Mouse (Mus musculus) lung, embryonic 14.5 days (tissue): ENCODE measurements around the gene Prr15. TPM values are rescaled to one million over a fixed set of nuclear protein-coding genes. Genes with fewer than 3 reads are reported as not detected.

ENCODE experiments used
- ATAC-seq: fragments of 200-750 bp; cut with Nextera tagmentation; 2 replicates; pipeline ENCODE4 v1.8.0; 2017; ENCODE audit warnings: mild to moderate bottlenecking, moderate TSS enrichment, moderate library complexity; ENCODE audit not compliant: insufficient read depth
- DNase-seq: peaks from one replicate; pipeline ENCODE4 v3.0.0-alpha.2; 2015
- H3K27ac ChIP-seq: fragments of 300-500 bp; sonication (generic); 2 replicates; pipeline ENCODE4 v1.5.1; 2014; ENCODE audit warnings: low read depth, mild to moderate bottlenecking, moderate library complexity
- H3K27me3 ChIP-seq: fragments of 300-500 bp; sonication (generic); 2 replicates; pipeline ENCODE4 v1.6.1; 2014; ENCODE audit warnings: low read length, control low read depth; ENCODE audit not compliant: insufficient read depth
- H3K36me3 ChIP-seq: fragments of 300-500 bp; sonication (generic); 2 replicates; pipeline ENCODE4 v1.6.1; 2014; ENCODE audit warnings: control low read depth; ENCODE audit not compliant: insufficient read depth
- H3K4me1 ChIP-seq: fragments of 300-500 bp; sonication (generic); 2 replicates; pipeline ENCODE4 v1.6.1; 2014; ENCODE audit warnings: antibody characterized with exemption, control low read depth; ENCODE audit not compliant: insufficient read depth
- H3K4me2 ChIP-seq: fragments of 300-500 bp; sonication (generic); 2 replicates; pipeline ENCODE4 v1.6.1; 2014; ENCODE audit warnings: mild to moderate bottlenecking
- H3K4me3 ChIP-seq: fragments of 300-500 bp; sonication (generic); 2 replicates; pipeline ENCODE4 v1.5.1; 2014; ENCODE audit warnings: low read depth, low read length
- H3K9ac ChIP-seq: fragments of 300-500 bp; sonication (generic); 2 replicates; pipeline ENCODE4 v1.6.1; 2014
- H3K9me3 ChIP-seq: fragments of 300-500 bp; sonication (generic); 2 replicates; pipeline ENCODE4 v1.6.1; 2016; ENCODE audit warnings: low read depth, low read length, control low read depth
- CTCF ChIP-seq: IDR thresholded peaks from 2 replicates; pipeline ENCODE4 v1.5.1; 2016; ENCODE audit warnings: antibody characterized with exemption, low read depth
- WGBS: fragments of 180-500 bp; shearing (Covaris S2); extraction: QIAGEN DNeasy Blood & Tissue Kit; methylation state at CpG from one replicate; pipeline ENCODE4 v1.1.7; 2014; 5-methylcytosine and 5-hydroxymethylcytosine counted together
- polyA plus RNA-seq: library from polyadenylated mRNA; unstranded; fragments of >200 nt; fragmentation: Nextera tagmentation; extraction: Ambion mirVana; gene quantifications from 2 replicates; pipeline ENCODE4 v1.2.1, GENCODE M21; 2014

Prr15 gene
- polyA plus RNA-seq, 1 experiment from 2014 or later, result 1.7 TPM

- ATAC-seq (no peak), DNase-seq (no peak)
- no peak overlapping the region for H3K4me3 ChIP-seq
- H3K36me3 ChIP-seq, result no peaks in the 10 kb centered on the region
- no peak overlapping the region for H3K4me2 ChIP-seq
- H3K4me1 ChIP-seq, result no peaks in the 10 kb centered on the region
- H3K9me3 ChIP-seq, result no peaks in the 10 kb centered on the region
- no peaks in the 10 kb centered on the region for H3K27me3 ChIP-seq
- no peak overlapping the region for H3K9ac ChIP-seq
- H3K27ac ChIP-seq, result no peak overlapping the region
- no peak for TF ChIP-seq CTCF
- 80% methylated on average over 12 of the region's 12 CpGs for WGBS
Measured at GRCm38 (mm10) chr6:54284167-54284711, 41.4 kb upstream of the Prr15 start.

- Histone ChIP-seq H3K36me3 (no peaks in the 10 kb centered on the region), H3K4me3 (no peak overlapping the region), H3K9ac (no peak overlapping the region), H3K4me1 (no peaks in the 10 kb centered on the region), H3K9me3 (no peaks in the 10 kb centered on the region), H3K27me3 (no peaks in the 10 kb centered on the region), H3K27ac (no peak overlapping the region), H3K4me2 (no peak overlapping the region)
- ATAC-seq (no peak), DNase-seq (no peak)
- 82% methylated on average over 5 of the region's 5 CpGs for WGBS
- TF ChIP-seq CTCF, result no peak
Measured at GRCm38 (mm10) chr6:54286813-54287212, 38.8 kb upstream of the Prr15 start.

- no peaks in the 10 kb centered on the region for H3K9me3 ChIP-seq
- H3K27ac ChIP-seq, result no peak overlapping the region
- no peaks in the 10 kb centered on the region for H3K36me3 ChIP-seq
- DNase-seq (no peak), ATAC-seq (no peak)
- no peaks in the 10 kb centered on the region for H3K4me1 ChIP-seq
- TF ChIP-seq CTCF, result no peak
- no peak overlapping the region for H3K4me3 ChIP-seq
- H3K4me2 ChIP-seq, result no peak overlapping the region
- WGBS, result 43% methylated on average over 10 of the region's 10 CpGs
- no peak overlapping the region for H3K9ac ChIP-seq
- H3K27me3 ChIP-seq, result no peaks in the 10 kb centered on the region
Measured at GRCm38 (mm10) chr6:54289774-54290500, 35.7 kb upstream of the Prr15 start.

- ATAC-seq (no peak), DNase-seq (no peak)
- no peak overlapping the region for H3K4me2 ChIP-seq
- WGBS, result 77% methylated on average over 2 of the region's 2 CpGs
- no peaks in the 10 kb centered on the region for H3K4me1 ChIP-seq
- H3K27ac ChIP-seq, result no peak overlapping the region
- no peak overlapping the region for H3K9ac ChIP-seq
- peaks cover 10% of the 10 kb centered on the region; the same call in 1 of the 2 replicates for H3K36me3 ChIP-seq
- H3K9me3 ChIP-seq, result no peaks in the 10 kb centered on the region
- TF ChIP-seq CTCF, result no peak
- no peak overlapping the region for H3K4me3 ChIP-seq
- H3K27me3 ChIP-seq, result no peaks in the 10 kb centered on the region
Measured at GRCm38 (mm10) chr6:54297231-54297630, 28.4 kb upstream of the Prr15 start.

- ATAC-seq (peak; percentile 47; the same call in 1 of the 2 replicates), DNase-seq (peak; percentile 64)
- peaks cover 10% of the 10 kb centered on the region; the same call in 1 of the 2 replicates for H3K36me3 ChIP-seq
- 60% methylated on average over 2 of the region's 2 CpGs for WGBS
- TF ChIP-seq CTCF, result no peak
- no peak overlapping the region for H3K4me3 ChIP-seq
- H3K4me2 ChIP-seq, result no peak overlapping the region
- no peaks in the 10 kb centered on the region for H3K9me3 ChIP-seq
- no peaks in the 10 kb centered on the region for H3K27me3 ChIP-seq
- no peaks in the 10 kb centered on the region for H3K4me1 ChIP-seq
- H3K9ac ChIP-seq, result no peak overlapping the region
- no peak overlapping the region; the same call in 1 of the 2 replicates for H3K27ac ChIP-seq
Measured at GRCm38 (mm10) chr6:54299417-54299816, 26.2 kb upstream of the Prr15 start.

- TF ChIP-seq CTCF, result no peak
- 63% methylated on average over 1 of the region's 1 CpGs for WGBS
- no peaks in the 10 kb centered on the region for H3K27me3 ChIP-seq
- DNase-seq (no peak), ATAC-seq (no peak)
- H3K36me3 ChIP-seq, result no peaks in the 10 kb centered on the region
- no peaks in the 10 kb centered on the region for H3K9me3 ChIP-seq
- no peak overlapping the region for H3K27ac ChIP-seq
- H3K9ac ChIP-seq, result no peak overlapping the region
- H3K4me2 ChIP-seq, result no peak overlapping the region
- no peaks in the 10 kb centered on the region for H3K4me1 ChIP-seq
- H3K4me3 ChIP-seq, result no peak overlapping the region
Measured at GRCm38 (mm10) chr6:54305777-54306176, 19.9 kb upstream of the Prr15 start.

- Histone ChIP-seq H3K36me3 (no peaks in the 10 kb centered on the region), H3K27me3 (no peaks in the 10 kb centered on the region), H3K9me3 (no peaks in the 10 kb centered on the region), H3K4me2 (no peak overlapping the region), H3K4me3 (no peak overlapping the region), H3K9ac (no peak overlapping the region), H3K4me1 (no peaks in the 10 kb centered on the region), H3K27ac (no peak overlapping the region)
- ATAC-seq, result no peak
- no peak for TF ChIP-seq CTCF
- DNase-seq, result no peak
- 89% methylated on average over 2 of the region's 2 CpGs for WGBS
Measured at GRCm38 (mm10) chr6:54313071-54313470, 12.6 kb upstream of the Prr15 start.
